Mouse (Mus musculus) hindbrain, embryonic 11.5 days (tissue): ENCODE measurements around the gene Fiz1. TPM values are rescaled to one million over a fixed set of nuclear protein-coding genes. Genes with fewer than 3 reads are reported as not detected.

ENCODE experiments used
- polyA plus RNA-seq: library from polyadenylated mRNA; unstranded; fragments of >200 nt; fragmentation: Nextera tagmentation; extraction: Ambion mirVana; gene quantifications from 2 replicates; pipeline ENCODE4 v1.2.1, GENCODE M21; 2014

Fiz1 gene
- polyA plus RNA-seq, 1 experiment from 2014 or later = 38.2 TPM

Other genes with a start within 250 kb of the Fiz1 start
- gene Fam71e2, start 243.4 kb downstream of the Fiz1 start, polyA plus RNA-seq = not detected in 2 replicates
- gene Il11, start 231.8 kb downstream of the Fiz1 start, polyA plus RNA-seq = 0.08 and 0.14 TPM in 2 replicates
- gene Tmem190, start 231.8 kb downstream of the Fiz1 start, polyA plus RNA-seq = not detected in 2 replicates
- 0.78 and 0.93 TPM in 2 replicates for gene Tmem238, start 225.0 kb downstream of the Fiz1 start, polyA plus RNA-seq
- 186 and 191 TPM in 2 replicates for gene Rpl28, start 221.8 kb downstream of the Fiz1 start, polyA plus RNA-seq
- 400 and 452 TPM in 2 replicates for gene Ube2s, start 202.1 kb downstream of the Fiz1 start, polyA plus RNA-seq
- 2.9 and 4.1 TPM in 2 replicates for gene Shisa7, start 170.0 kb downstream of the Fiz1 start, polyA plus RNA-seq
- gene Isoc2b, start 144.4 kb downstream of the Fiz1 start, polyA plus RNA-seq = 2.5 and 2.9 TPM in 2 replicates
- 1.1 TPM in 2 replicates for gene Isoc2a, start 137.5 kb downstream of the Fiz1 start, polyA plus RNA-seq
- 0.11 TPM in 1 of 2 replicates, not detected in the other for gene Gm36210, start 108.2 kb downstream of the Fiz1 start, polyA plus RNA-seq
- gene Zfp628, start 99.5 kb downstream of the Fiz1 start, polyA plus RNA-seq = 4.0 and 4.2 TPM in 2 replicates
- 7.1 and 7.3 TPM in 2 replicates for gene Nat14, start 92.7 kb downstream of the Fiz1 start, polyA plus RNA-seq
- gene Ssc5d, start 88.9 kb downstream of the Fiz1 start, polyA plus RNA-seq = 1.1 and 1.4 TPM in 2 replicates
- 0.07 and 0.09 TPM in 2 replicates for gene Sbk2, start 50.3 kb downstream of the Fiz1 start, polyA plus RNA-seq
- 0.04 TPM in 1 of 2 replicates, not detected in the other for gene Sbk3, start 43.5 kb downstream of the Fiz1 start, polyA plus RNA-seq
- gene Zfp579, start 18.5 kb downstream of the Fiz1 start, polyA plus RNA-seq = 45.0 and 61.0 TPM in 2 replicates
- gene Zfp524, start 282 bp downstream of the Fiz1 start, polyA plus RNA-seq = 7.5 and 10.6 TPM in 2 replicates
- 0.19 and 1.8 TPM in 2 replicates for gene Gm44973, start 799 bp upstream of the Fiz1 start, polyA plus RNA-seq
- 5.7 and 8.6 TPM in 2 replicates for gene Zfp865, start 5.7 kb upstream of the Fiz1 start, polyA plus RNA-seq
- 7.2 and 8.6 TPM in 2 replicates for gene Ccdc106, start 5.9 kb upstream of the Fiz1 start, polyA plus RNA-seq
- gene 4632433K11Rik, start 19.4 kb upstream of the Fiz1 start, polyA plus RNA-seq = not detected in 2 replicates
- 3.1 and 4.3 TPM in 2 replicates for gene Zfp784, start 23.7 kb upstream of the Fiz1 start, polyA plus RNA-seq
- gene Zfp580, start 36.8 kb upstream of the Fiz1 start, polyA plus RNA-seq = 32.4 and 37.5 TPM in 2 replicates
- gene U2af2, start 47.4 kb upstream of the Fiz1 start, polyA plus RNA-seq = 161 and 162 TPM in 2 replicates
- gene Epn1, start 65.5 kb upstream of the Fiz1 start, polyA plus RNA-seq = 54.2 and 55.3 TPM in 2 replicates
- gene Rfpl4, start 102.3 kb upstream of the Fiz1 start, polyA plus RNA-seq = not detected in 2 replicates
- gene Rasl2-9, start 111.3 kb upstream of the Fiz1 start, polyA plus RNA-seq = 0.18 and 0.31 TPM in 2 replicates
- 0.01 and 0.05 TPM in 2 replicates for gene Vmn1r55, start 135.0 kb upstream of the Fiz1 start, polyA plus RNA-seq
- not detected in 2 replicates for gene Vmn1r56, start 182.1 kb upstream of the Fiz1 start, polyA plus RNA-seq
- gene Vmn1r57, start 203.8 kb upstream of the Fiz1 start, polyA plus RNA-seq = not detected in 2 replicates